Mouse (Mus musculus): ENCODE measurements around the gene Mzt1. TPM values are rescaled to one million over a fixed set of nuclear protein-coding genes. Genes with fewer than 3 reads are reported as not detected.

The Mzt1 gene
- polyA plus RNA-seq, 1 experiment from 2014 or later: 104 TPM

DNA sequence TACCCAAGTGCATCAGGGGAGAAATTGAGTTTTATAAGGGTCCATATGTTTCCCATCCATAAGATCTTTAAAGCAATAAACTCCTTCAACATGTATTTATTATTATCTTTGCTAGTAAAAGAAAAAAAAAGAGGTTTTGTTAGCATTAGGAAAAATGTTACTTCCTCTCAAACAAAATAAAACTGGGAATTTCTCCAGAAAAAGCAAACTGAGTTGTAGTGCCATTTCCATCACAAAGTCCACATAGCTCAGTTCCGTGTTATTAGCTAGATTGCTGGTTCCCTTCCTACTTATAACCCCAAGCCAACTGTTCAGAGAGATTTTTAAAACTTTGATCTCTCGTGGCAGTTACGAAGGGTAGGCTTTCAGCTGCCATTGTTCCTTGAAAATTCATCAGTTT is 55.3 kb downstream of the Mzt1 start:
- H3K4me1 ChIP-seq: peaks cover 8% of the 10 kb centered on the region; the same call in 1 of the 2 replicates
- H3K9me3 ChIP-seq (replicated peaks): no peaks in the 10 kb centered on the region
- 78% methylated on average over 3 of the region's 3 CpGs for WGBS
- DNase-seq (ENCODE audit: low spot score): no peak
- H3K27ac ChIP-seq: no peak overlapping the region
- H3K4me3 ChIP-seq: no peak overlapping the region
- H3K27me3 ChIP-seq (ENCODE audit: low read depth, poor library complexity, severe bottlenecking): no peaks in the 10 kb centered on the region
- H3K36me3 ChIP-seq: no peaks in the 10 kb centered on the region

DNA sequence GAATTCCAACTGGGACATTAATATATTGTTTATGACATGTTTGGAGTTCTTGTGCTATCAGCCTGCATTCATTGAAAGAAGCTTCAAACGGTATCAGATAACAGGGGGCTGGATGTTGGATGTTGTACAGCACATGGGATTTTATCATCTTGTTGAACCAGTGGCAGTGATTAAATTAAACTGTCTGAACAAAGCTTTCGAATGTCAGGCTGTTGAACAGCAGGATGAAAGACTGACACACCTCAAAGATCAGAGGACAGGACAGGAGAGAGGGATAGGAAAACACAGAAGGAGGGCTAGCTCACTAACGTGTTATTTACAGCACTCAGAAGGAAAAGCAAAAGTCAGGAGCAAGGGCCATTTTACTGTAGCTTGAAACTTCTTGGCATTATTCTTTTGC is 56.1 kb downstream of the Mzt1 start:
- Histone ChIP-seq H3K4me3 (no peak overlapping the region), H3K27me3 (ENCODE audit: low read depth, poor library complexity, severe bottlenecking) (no peaks in the 10 kb centered on the region), H3K9me3 (replicated peaks) (no peaks in the 10 kb centered on the region), H3K4me1 (peaks cover 8% of the 10 kb centered on the region; the same call in 1 of the 2 replicates), H3K36me3 (no peaks in the 10 kb centered on the region), H3K27ac (no peak overlapping the region)
- DNase-seq (ENCODE audit: low spot score): no peak
- WGBS: 28% methylated on average over 3 of the region's 3 CpGs

Other genes with a start within 250 kb of the Mzt1 start
- gene Rpl36a-ps1, start 51.8 kb downstream of the Mzt1 start, polyA plus RNA-seq (2016; fragmentation: Nextera tagmentation; extraction: Ambion mirVana): 2.2 and 2.6 TPM in 2 replicates
- gene Bora, start 88 bp upstream of the Mzt1 start, polyA plus RNA-seq (2016; fragmentation: Nextera tagmentation; extraction: Ambion mirVana): 85.2 and 99.4 TPM in 2 replicates
- 20.1 and 21.7 TPM in 2 replicates for gene Pibf1, start 53.3 kb upstream of the Mzt1 start, polyA plus RNA-seq (2016; fragmentation: Nextera tagmentation; extraction: Ambion mirVana)
- gene Dis3, start 53.6 kb upstream of the Mzt1 start, polyA plus RNA-seq (2016; fragmentation: Nextera tagmentation; extraction: Ambion mirVana): 46.5 and 47.4 TPM in 2 replicates

Data from limb, embryonic 10.5 days (tissue).